Mouse (Mus musculus): ENCODE measurements around the gene Camk2d.

Camk2d gene

DNA sequence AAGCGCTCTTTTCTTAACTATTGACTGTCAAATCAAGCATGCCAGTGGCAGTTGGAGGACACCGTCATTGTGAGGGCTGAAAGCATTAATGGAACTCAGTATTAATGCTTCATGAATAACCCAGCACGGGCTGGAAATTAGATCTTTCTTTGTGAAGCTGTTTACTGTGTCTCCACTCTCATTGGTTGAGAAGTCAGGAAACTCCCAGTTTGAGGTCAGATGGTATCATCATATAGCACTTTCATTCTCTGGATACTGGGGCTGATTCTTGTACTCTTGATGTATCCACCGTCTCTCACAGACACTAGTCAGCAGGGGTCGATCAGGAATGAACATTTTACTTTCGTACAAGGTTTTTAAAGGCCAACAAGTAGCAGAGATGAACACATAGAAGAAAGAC lies 54.6 kb downstream of the Camk2d start:
- DNase-seq (ENCODE audit: low spot score in 2 of 2): no peak

DNA sequence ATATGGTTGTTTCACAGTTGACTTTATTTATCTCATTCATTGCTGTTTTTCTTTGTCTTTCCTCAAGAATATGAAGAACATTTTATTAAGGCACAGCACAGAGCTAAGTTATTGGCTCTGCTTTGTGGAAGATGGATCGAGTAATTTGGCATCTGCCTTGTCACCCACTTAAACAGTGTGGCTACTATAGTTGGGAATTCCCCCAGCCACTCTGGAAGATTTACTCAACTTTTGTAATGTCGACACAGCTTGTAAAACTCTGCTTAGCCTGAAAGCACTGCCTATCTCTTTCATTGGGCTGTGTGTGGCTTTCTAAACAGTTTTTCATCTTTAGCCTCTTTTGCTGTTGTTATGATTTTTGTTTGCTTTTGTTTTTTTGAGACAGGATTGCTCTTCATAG lies 56.3 kb downstream of the Camk2d start:
- no peak for DNase-seq (ENCODE audit: low spot score in 2 of 2)

DNA sequence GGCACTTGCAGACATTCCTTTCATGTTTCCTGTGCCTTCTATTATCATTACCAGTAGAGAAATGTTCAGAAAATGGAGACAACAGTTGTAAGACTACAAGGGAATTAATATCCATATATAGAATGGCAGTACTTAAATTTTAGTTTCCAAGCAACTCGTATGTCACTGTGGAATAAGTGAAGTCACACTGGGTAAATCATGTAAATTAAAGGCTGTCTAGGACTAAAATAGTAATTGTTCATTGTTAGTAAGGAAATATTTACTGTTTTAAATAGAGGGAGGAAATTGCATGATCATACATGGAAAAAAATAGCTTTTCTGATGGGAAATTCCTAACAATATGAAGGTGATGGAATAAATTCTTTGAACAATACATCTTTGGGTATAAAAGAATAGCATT lies 57.0 kb downstream of the Camk2d start:
- no peak for DNase-seq (ENCODE audit: low spot score in 2 of 2)

DNA sequence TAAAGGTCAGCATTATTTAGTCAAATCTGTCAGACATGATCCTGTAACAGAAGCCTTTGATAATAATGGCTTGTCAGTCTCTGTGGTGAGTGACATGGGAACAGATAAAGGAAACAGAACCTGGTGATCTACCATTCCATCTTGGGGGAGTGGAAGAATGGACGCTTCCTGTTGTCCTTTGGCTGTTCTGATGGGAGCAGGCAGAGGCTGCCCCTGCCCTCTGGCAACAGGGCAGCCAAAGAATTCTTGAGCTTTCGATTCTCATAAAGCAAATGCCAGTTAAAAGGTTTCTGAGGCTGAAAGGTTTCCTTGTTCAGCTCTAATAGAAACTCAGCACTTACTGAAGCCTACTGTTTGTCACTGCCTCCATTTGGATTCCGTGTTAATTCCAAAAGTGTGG lies 60.1 kb downstream of the Camk2d start:
- DNase-seq (ENCODE audit: low spot score in 2 of 2): no peak

DNA sequence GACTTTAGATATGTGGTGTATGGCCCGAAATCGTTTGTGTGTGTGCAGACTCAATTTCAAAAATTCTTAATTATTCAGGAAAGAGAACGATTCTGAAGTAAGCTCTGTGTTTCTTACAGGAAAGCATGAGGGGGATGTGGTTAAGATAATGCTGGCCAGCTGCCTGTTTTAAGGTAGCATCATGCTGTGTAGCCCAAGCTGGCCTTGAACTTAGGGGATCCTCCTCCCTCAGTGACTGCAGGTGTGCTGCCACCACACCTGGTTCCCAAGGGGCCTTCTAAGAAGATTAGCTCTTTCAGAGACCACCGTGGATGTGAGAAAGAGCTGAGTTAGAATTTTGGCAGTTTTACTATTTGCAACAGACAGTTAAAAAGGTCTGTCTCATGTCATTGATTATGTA lies 61.8 kb downstream of the Camk2d start:
- no peak for DNase-seq (ENCODE audit: low spot score in 2 of 2)

DNA sequence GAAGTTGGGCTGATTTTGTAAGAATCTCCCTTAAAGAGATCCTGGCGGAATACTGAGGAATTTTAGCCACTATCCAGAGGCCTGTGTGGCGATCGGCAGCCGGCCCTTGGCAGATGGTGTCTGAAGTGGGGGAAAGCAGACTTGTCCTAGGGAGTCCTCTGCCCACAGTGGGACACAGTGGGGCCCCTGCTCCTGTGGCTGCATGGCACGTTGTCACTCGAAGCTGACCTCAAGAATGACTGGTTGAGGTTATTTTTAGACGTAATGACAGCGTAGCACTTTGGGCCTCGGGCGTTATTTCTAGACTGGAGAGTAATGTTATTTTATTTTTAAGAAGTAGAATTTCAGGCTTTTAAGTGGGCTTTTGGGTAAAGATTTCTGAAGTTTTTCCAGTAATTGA lies 62.7 kb downstream of the Camk2d start:
- no peak for DNase-seq (ENCODE audit: low spot score in 2 of 2)

DNA sequence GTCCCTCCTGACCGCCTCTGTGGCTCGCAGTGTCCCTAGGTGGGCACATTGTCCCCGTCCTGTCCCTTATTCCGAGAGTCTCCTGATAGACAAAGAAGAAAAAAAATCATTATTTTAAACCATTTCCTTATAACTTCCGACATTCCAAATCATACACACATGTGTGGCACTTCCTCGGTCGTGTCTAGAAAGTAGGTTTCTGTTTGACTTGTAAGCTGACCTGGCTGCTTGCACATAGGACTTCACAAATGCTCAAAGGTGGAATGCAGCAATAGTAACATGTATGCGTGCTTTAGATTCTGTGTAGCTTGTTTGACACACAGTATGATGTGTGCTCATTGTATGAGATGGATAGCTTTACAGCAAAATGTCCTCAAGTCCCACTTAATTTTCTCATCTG lies 63.1 kb downstream of the Camk2d start:
- no peak for DNase-seq (ENCODE audit: low spot score in 2 of 2)

DNA sequence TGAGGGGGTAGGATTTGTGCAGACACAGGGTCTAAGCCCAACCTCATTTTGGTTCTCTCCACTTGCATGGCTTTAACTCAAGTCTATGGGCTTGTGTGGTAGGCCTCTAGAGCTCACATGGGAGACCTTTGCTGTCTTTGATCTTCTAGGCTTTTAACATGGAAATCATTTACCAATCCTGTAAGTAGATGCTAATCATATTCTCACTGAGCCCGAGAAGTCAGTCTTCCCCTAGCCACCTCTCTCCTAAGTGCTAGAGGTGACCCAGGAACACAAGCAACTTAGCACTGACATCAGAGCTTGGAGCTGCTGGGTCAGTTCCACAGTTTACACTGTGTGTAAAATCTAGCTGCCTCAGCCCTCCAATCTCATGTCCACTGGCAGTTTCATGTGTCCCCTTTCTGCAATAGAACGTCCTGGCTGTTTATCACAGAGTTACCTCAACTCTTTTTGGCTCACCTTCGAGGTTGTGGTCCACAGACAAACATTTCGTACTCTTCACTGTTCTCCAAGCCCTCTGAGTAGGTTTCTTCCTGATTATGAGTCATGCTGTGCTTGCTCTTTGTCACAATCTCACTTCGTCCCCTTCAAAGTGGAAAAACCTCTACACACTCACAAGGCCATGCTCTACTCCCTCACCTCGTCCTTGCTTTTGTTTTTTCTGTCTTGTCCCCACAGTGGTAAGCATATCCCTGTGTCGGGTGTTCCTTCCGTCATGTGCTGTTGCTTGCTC lies 63.9 kb downstream of the Camk2d start:
- no peak for DNase-seq (ENCODE audit: low spot score in 2 of 2)

DNA sequence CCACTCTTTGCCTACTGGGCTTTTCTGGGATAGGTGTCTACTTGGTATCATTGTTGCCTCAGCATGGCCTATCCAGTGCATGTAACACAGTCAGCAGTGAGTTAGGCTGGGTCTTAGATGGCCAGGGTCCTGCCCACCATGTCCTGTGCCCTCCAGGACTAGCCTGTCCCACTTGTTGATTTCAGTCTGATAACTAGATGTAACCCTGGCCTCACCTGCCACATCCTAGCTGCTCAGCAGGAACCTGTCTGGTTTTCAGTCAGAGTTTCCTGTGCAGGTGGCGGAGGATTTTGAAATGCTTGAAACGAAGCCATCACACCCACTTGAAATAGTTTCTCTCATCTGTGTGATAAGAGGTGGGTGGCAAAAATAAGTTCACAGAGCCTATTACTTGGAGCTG lies 64.5 kb downstream of the Camk2d start:
- no peak for DNase-seq (ENCODE audit: low spot score in 2 of 2)

DNA sequence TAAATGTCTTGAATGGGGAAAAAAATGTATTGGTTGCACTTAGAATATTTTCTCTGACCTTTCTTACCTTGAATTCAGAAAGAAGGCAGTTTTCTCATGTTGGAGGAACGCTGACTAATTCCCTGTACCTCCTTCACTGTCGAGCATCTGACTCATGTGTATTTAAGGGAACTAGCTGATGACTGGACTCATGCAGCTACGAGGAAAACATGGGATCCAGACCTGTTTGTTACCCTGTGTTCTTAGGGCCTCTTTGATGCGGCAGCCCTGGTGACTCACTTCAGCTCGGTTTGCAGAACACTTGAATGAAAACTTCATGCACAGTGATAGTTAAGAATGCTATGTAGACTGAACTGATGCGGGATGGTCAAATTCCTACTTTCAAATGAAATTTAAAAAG lies 64.9 kb downstream of the Camk2d start:
- no peak for DNase-seq (ENCODE audit: low spot score in 2 of 2)

DNA sequence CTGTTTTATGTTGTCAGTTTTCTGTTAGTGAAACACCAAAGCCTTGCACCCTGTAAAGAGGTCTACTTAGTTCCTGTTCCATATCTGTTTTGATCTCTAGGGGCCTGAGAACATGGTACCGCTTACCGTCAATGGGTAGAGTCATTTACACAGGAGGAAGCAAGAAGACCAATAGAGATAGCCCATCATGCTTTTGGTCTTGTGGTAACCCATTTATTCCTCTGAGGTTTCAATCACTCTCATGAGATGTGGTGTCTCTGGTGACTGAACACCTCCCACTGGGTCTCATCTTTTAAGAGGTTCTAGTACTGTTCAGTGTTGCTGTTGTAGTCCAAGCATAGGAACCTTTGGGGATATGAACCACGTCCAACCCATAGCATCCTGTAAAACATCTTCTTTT lies 65.8 kb downstream of the Camk2d start:
- no peak for DNase-seq (ENCODE audit: low spot score in 2 of 2)

DNA sequence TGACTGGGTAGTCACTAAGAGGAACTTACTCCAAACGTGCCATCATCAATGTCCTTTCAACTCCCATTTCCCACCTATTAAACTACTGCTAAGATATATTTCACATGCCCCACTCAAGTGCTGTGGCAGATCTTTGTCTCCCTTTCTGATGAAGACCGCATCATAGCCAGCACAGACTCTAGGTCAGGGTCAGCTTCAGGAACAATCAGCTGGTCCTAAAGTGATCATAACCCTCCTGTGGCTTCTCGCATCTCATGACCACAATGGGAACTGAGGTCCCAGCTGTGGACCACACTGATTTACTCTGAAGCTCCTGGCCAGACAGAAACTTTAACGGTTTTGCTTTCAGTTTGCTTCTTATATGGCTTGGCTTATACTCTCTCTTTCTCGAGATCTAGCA lies 67.3 kb downstream of the Camk2d start:
- no peak for DNase-seq (ENCODE audit: low spot score in 2 of 2)

DNA sequence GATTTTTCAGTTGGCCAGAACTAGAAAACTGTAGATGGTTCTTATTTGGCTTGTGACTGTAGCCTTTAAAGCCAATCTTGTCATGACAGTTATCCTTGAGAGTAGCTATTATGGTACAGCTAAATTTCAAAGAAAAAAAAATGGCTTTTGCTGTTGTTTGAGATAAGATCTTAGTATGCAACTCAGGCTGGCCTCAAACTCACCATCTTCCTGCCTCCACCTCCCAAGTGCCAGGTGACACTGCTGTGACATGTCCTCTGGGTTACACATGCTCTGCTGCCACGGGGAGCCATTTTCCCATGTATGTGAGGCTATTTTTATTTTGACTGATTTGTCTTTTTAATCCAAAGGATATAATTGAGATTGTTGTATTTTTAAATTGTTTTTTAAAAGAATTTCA lies 69.8 kb downstream of the Camk2d start:
- DNase-seq (ENCODE audit: low spot score in 2 of 2): no peak

DNA sequence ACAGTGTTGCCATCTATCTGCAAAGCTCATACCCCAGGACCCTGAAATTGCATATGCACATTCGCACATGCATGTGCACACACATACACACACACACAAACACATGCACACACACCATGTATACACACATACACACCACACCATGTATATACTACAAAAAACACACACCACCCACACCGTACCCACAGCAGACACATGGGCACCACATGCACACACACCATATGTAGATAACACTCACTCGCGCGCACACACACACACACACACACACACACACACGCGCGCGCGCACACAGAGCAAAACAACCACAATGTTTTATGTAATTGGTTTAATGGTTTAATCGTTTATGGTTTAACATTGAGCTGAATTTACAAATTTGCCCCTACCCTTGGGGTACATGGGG lies 70.9 kb downstream of the Camk2d start:
- DNase-seq (ENCODE audit: low spot score in 2 of 2): no peak

DNA sequence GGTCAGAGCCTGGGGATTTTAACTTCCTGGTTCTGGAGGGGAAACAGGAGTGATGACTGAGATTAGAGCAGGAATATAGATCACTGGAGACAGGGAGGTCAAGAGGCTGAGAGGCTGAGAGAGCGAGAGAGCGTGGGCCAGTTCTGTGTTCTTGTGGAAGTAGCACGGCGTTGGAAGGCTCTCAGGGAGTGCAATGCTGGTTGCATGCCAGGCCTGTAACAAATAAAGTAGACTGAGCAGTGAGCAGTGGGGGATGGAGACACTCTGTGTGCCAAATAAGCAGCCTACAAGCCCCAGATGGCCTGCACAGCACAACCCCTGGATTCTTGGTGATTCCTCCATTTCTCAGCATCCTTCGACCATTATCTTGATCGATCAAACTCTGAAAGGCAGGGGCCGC lies 71.3 kb downstream of the Camk2d start:
- DNase-seq (ENCODE audit: low spot score in 2 of 2): peak in 1 of 2 experiments; percentile 63

DNA sequence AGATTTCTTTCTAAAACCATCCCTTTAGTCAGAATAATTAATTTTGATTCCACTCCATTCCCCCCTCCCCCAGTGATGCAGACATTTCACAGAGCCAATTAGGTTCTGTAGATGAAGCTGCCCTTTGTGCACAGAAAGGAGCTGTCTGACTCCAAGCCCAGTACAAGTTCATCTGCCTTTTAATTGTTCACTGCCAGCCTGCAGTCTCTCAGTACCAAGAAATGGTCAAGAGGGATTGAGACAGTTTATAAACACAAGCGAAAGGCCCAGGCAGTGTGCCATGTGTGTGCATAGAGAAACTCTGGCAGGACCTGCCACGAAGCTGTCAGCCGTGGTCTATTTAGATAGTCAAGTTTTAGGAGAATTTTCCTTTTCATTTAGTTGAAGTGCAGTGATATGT lies 72.0 kb downstream of the Camk2d start:
- DNase-seq (ENCODE audit: low spot score in 2 of 2): no peak

DNA sequence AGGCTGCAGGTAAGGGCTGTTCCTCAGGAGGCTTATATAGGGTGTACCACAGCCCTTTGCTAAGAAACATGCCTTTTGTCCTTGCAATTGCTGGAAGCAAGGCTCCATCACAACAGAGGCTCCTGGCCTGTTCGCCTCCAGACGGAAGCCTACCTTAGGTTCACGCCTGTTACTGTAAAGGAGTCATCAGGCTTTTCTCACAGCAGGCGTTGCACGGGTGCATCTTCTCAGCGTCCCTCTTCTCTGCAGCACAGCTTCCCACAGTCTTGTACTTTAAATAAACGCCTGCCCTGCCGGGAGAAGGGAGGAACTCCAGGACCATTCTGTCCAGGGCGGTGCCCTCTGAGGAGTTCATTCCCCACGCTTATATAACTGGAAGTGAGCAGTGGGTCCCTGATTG lies 72.6 kb downstream of the Camk2d start:
- no peak for DNase-seq (ENCODE audit: low spot score in 2 of 2)

DNA sequence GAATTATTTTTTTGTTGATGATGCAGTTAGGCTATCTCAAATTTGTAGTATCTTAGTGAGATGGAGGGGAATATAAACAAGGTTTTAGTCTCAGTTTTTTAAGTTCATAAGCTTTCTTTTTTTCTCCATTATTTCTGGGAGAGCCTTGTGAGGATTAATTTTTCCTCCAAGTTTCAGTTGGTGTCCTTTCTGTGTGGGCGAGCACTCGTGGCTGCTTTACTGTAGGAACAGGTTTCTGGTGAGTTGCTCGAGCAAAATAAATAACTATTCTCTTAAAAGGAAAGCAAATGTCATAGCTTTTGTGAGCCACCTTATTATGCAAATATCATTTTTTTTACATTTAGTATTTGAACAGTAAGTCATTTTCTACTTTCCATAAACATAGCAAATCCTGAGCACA lies 74.3 kb downstream of the Camk2d start:
- DNase-seq (ENCODE audit: low spot score in 2 of 2): no peak

DNA sequence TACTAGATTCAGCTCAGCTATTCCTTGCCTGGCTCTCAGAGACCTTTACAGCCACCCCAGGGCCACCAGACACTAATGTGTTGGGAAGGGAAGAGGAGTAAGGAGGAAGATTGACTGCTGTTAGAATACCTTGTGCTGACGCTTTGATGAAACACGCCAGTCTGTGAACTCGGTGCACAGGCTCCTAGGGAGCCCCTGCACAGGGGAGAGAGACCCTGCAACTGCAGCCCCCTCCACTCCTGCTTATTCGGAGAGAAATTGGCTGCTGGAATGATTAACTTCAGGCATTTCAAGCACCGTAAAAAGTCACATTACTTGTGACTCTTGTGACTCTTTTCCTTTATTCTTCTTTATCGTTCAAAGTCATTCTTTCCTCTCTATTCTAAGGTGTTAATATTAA lies 75.2 kb downstream of the Camk2d start:
- DNase-seq (ENCODE audit: low spot score in 2 of 2): no peak

DNA sequence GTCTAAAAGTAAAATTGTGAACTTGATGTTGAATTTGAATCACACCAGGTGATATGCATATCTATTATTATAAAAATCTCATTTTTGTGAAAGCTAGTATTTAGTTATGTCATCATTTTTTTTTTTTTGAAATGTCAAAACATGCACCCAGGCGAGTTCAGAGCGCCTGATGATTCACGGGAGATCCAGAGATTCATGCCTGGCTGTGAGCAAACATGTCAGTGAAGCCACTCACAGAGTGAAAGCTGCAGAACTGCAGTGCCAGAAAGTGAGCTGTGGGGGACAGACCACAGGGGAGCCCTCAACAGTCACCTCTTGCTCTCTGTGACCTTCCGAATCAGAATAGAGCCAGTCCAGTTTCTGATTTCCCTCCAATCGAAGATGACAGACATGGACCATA lies 84.9 kb downstream of the Camk2d start:
- no peak for DNase-seq (ENCODE audit: low spot score in 2 of 2)

DNA sequence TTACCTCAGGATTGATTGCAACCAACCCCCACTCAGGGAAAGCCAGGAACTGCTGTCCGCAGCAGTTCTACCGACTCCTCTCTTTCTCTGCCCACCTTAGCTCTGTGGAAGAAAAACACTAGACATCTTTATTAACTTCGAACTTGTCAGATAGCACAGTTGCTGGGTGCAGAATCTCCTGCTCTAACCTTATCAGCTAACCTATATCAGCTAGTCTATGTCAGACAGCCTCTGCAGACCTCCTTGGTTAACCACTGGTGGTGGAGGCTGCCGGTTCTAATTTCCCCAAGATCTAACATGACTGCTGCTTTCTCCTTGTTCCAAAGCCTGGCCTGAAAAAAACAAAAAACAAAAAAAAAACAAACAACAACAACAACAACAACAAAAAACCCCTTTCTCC lies 85.9 kb downstream of the Camk2d start:
- no peak for DNase-seq (ENCODE audit: low spot score in 2 of 2)

DNA sequence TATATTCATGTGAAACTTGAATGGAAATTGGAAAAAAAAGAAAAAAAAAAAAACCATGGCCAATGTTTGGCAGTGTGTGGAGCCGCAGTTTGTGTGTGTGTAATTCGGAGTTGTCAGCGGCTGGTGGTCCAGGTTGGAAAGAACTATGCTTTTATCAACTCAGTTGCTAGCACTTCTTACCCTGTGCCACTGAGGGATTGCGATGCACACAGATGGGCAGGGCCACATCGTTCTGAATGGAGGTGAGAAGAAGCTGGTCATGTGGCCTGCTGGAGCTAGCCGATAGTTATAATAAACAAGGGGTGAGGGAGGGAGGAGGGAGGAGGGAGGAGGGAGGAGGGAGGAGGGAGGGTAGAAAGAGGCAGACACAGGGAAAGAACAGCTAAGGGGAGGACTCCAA lies 89.3 kb downstream of the Camk2d start:
- no peak for DNase-seq (ENCODE audit: low spot score in 2 of 2)

DNA sequence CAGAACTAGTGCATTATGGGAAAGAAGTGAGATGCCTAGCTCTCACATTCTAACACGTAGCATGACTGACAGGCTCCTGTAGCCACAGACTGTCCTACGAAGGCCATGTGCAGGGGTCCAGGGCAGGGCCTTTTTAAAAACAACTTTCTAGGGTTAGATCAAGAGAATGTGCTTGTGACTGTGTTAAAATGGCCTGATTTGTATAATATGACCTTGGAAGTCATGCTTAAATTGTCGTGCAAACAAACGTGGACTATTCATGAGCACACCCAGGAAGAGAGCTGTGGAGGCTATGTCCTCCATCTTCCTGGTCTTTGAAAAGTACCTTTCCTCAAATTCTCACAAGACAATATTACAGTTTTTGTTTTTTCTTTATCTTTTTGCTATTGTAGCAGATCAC lies 91.0 kb downstream of the Camk2d start:
- no peak for DNase-seq (ENCODE audit: low spot score in 2 of 2)

DNA sequence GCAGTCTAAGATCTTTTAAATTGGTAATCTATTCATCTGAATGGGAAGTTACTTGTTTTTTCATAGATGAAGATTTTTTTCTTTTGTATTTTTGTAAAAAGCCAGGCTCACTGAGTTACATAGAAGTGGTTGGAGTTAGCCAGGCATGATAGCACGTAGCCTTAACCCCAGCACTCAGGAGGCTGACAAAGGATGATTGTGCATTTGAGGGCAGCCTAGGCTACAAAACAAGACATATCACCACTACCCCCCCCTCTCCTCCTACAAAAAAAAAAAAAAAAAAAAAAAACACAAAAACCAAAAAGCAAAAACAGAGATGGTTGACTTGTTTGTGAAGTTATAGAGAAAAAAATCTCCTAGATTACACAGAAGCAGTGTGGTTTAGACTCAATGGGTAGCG lies 92.4 kb downstream of the Camk2d start:
- DNase-seq (ENCODE audit: low spot score in 2 of 2): no peak

All from left cerebral cortex, adult 9 months (tissue).